Mouse (Mus musculus) 3134 (cell line): Measurements from ENCODE around the gene Slc16a9.

Experiments used
- DNase-seq: peaks from one replicate; pipeline ENCODE4 v3.0.0-alpha.2; 2011; ENCODE audit warnings: low spot score; ENCODE audit not compliant: insufficient read length; ENCODE audit errors: extremely low read depth

Slc16a9 gene

DNA sequence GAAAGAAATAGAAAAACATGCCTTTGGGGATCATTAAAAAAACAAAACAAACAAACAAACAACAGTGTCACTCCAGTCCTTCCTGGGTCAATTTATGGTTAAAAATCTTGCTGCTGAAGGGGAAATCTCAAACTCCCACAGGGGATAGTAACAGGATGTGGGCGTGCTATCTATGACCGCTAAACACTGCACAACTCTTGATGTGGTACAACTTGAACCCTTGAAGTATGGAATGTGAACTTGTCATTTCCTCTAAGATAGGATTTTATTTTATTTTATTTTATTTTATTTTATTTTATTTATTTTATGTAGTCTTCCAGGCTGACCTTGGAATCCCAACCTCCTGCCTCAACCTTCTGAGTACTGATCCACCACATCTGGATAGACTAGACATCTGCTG, 54.2 kb downstream of the Slc16a9 start:
- no peak for DNase-seq

DNA sequence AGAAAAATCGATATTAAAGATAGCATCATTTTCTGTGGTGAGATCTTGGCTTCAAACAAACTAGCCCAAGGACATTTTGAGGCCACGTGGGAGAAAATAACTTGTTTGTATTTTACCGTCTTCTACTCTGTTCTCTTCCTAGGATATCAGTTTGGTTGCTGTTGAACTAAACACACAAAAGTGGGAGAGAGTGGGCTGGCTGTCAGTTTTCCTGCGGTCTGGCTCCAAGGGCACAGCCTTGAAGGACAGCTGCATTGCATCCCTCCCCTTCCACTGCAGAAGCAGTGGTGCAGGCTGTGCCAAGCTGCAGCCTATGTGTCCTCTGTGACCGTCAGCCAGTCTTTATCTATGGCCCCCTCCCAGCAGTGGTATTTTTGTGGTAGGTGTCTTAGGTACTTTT, 54.8 kb downstream of the Slc16a9 start:
- no peak for DNase-seq

DNA sequence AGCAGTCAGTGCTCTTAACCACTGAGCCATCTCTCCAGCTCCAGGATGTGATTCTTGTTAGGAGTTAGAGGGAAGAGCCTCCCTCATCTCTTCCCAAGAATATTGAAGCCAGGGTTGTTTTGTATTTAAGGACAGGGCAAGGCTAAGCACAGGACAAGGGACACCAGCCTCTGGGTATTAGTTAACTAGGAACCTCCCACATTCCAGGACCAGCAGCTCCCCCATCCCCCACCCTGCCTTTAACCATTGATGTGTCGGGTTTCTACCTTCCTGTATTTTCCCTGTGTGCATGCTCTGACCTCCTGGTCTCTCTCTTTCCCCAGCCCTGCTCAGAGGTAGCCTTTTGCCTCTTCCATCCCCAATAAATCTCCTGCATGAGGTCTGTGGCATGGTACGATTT, 56.3 kb downstream of the Slc16a9 start:
- no peak for DNase-seq

DNA sequence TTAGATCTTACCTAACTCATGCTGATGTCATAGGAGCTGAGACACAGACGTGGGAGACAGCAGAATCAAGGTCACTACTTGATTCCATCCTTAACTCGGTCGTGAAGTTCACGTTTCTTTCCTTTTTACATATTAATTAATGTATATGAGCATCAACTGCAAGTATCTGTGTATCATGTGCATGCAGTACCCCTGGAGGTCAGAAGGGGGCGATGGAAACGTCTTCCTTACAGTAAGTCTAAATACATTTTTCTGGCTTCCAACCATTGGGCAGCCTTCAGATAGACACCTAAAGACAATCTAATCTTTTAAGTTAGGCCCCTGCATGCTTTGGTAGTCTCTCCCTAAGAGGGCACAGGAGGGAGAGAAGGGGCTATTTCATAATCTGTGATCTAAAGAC, 58.3 kb downstream of the Slc16a9 start:
- DNase-seq = no peak

DNA sequence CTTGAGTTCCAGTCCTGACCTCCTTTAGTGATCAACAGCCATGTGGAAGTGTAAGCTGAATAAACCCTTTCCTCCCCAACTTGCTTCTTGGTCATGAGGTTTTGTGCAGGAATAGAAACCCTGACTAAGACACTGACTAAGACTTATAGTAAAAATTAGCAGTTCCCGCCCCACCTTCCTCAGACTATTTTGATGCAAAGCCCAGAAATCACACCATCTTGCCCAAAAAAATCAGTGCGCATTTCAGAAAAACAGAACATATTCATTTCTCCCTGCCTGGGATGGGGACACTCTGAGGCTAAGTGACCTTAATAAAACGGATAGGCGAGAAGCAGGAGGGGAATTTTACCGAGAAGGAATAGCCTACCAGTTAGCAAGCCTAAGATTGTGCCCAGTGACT, 60.8 kb downstream of the Slc16a9 start:
- DNase-seq = no peak

DNA sequence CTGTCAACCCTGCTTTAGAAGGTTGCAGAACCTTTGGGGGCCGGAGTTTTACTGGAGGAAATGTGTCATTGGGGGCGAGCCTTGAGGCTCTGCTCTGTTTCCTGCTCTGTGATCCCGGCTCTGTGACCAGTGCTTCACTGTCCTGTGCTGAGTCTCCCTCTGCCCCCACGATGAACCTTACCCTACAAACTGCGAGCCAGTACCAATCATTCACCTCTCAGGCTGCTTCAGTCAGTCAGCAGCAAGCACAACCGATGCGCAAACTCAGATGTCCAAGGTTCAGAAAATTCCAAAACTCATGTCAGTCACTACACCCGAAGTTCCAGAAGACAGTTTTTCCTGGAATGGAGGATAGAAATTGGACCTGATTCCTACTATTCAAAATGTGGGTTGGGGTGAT, 64.5 kb downstream of the Slc16a9 start:
- no peak for DNase-seq

DNA sequence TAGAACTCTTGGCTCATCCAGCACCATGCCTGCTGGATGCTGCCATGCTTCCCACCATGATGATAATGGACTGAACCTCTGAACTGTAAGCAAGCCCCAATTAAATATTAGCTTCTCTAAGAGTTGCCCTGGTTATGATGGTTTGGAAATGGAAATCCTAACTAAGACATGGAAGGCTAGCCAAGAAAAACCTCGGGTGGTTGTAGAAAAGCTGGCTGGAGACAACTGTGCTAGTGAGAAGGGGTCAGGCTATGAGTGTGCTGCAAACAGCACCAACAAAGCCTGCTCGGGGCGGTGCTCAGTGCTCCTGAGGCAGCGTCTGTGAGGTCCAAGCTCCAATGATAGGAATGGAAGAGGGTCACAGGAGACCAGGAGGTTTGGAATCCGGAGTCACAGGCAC, 65.7 kb downstream of the Slc16a9 start:
- no peak for DNase-seq

DNA sequence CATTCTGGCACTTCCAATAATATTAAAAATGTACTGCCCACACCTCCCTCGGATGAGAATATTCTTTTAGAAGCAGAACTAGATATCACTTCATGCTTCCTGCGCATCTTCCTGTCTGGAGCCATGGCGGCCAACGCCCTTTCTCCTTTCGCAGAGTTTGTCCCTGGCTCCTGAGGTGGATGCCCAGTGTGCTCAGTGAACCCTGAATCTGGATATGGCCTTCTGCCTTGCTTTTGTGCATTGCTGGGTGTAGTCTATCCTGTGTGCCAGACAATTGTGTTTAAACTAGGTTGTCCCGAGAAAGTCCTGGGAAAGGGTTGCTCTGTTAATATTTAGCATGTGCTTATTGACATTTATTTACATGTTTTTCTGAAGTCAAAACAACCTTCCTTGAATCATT, 71.0 kb downstream of the Slc16a9 start:
- no peak for DNase-seq

DNA sequence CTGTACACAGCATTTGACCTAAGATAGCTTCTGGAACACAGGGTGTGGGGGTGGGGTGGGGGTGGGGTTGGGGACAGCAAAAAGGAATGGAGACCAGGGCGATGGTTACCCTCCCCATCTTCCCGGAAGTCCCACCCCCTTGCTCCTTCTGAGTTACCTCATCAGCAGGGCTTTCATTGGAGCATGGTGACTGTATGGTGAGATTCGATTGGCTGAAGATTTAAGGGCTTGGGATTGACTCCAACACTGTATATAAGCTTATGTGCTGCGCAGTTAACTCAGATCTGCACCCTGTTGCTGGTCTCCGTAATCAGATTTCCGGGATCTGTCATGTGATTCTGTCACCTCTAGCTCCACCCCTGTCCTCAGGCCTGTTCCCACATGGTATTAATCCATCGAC, 72.0 kb downstream of the Slc16a9 start:
- DNase-seq = no peak

DNA sequence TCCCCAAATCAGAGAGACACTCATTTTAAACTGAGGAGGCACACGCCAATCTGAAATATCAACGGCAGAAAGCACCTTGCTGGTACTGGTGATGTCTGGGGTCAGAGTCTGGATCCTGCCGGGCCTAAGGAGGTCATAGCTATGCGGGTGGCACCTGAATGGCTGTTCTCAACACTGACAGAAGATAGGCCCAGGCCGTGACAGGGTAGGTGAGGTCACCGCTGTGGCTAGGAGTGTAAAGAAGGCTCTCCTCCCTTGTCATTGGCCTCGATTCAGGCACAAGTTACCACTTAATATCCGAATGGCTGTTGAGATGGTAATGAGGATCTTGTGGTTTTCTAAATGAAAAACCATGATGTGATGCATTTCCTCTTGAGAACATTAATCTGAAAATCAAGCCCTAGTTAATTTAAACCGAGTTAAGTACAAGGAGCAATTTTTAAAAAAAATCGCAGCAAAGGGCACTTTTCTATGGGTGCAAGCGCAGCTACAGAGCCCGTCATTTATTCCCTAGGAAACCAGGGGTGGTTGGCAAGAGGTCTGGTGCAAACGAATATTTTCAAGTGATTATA, 72.6 kb downstream of the Slc16a9 start:
- DNase-seq = no peak

DNA sequence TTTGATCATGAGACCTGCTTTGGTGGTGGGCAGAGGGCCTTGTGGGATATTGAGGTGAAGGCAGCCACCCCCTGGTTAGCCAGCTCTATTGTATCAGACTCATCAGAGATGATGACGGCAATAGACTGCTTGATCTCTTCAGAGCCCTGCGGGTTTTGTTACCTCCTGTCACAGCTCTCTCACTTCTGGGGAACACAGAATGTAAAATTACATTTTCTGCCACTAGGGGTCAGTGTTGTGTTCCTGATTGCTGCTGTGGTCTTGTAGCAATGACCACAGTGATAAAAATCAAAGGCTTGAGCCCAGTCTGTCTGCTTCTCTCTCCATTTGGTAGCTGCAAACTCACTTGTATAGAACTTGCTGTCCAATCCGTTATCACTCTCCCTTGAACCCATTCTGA, 73.7 kb downstream of the Slc16a9 start:
- DNase-seq = peak; percentile 22

DNA sequence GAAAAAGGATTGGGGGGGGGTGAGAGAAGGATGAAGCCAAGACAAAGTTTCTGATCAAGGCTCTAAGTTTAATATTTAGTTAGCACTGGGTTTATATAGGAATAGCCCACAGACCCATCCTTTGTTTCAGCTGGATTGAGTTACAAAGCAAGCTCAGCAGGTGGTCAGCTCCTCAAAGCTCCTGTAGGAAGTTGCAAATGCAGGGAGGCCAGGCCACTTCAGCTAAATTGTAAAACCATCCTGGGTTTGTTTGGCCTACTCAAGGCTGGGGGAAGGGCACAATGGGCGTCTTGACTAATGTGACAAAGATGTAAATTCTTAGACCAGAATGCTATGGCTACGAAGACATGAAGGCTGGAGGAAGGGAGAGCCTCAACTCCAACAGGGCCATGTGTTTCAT, 80.6 kb downstream of the Slc16a9 start:
- DNase-seq = no peak

DNA sequence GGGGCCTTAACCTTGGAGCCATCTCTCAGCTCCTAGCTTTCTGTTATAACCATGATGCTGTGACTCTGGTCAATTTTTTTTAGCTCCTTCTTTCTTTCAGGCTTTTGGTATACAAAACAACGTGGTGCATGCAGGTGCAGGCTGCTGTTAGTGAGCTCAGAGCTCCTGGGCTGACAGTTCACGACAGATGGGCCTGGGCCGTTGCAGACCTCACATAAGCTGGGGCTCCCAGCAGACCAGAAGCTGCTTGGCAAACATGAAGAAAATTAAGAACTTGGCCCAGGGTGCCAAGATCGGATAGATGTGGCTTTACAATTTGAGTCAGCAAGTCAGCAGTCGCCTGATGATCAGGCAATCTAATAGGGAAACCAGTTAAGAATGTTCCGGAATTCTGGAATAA, 82.4 kb downstream of the Slc16a9 start:
- no peak for DNase-seq

DNA sequence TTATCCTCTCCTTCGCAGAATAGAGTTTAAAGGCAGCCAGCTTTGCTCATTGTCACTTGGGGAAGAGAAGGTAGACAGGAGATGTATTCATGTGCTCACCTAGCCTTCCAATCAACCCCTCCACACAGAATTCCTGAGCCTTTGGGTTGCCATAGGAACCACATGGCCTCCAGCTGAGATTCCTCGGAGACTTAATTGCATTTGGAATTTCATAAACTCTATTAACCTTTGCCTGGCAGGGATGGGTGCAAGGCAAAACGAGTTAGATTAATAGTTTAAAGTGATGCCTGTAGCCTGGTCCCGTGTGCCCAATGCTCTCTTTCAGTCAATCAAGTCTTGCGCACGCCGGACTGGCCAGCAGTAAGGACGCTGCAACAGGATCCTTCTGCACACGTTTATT, 83.2 kb downstream of the Slc16a9 start:
- DNase-seq = no peak
